Mouse (Mus musculus): ENCODE data around the gene Adal.

GRCm38 (mm10) chr2:121141216-121142035, 1.2 kb downstream of the Adal start:
- TF ChIP-seq HCFC1 (IDR thresholded peaks at IDR 0.05; ENCODE audit: borderline replicate concordance, insufficient read depth, low read length) = no peak
- no peak for TF ChIP-seq CHD2 (IDR thresholded peaks at IDR 0.05; ENCODE audit: low read depth, low read length)
- no peak for TF ChIP-seq MAFK (IDR thresholded peaks at IDR 0.05; ENCODE audit: insufficient read depth, low read depth, low read length)
- TF ChIP-seq ZC3H11A (IDR thresholded peaks at IDR 0.05; ENCODE audit: borderline replicate concordance, low read depth, low read length) = no peak

Data from ES-E14 (cell line).